Mouse (Mus musculus) stomach, embryonic 16.5 days (tissue): Measurements from ENCODE around the gene Clasrp. TPM values are rescaled to one million over a fixed set of nuclear protein-coding genes. Genes with fewer than 3 reads are reported as not detected.

Source experiments
- ATAC-seq: fragments of 200-750 bp; cut with Nextera tagmentation; 2 replicates; pipeline ENCODE4 v1.8.0; 2017; ENCODE audit warnings: moderate number of reproducible peaks, moderate TSS enrichment; ENCODE audit not compliant: insufficient read depth, low FRiP score
- H3K27ac ChIP-seq: fragments of 300-500 bp; sonication (generic); 2 replicates; pipeline ENCODE4 v1.5.1; 2014; ENCODE audit warnings: low read length
- H3K27me3 ChIP-seq: fragments of 300-500 bp; sonication (generic); 2 replicates; pipeline ENCODE4 v1.6.1; 2014; ENCODE audit warnings: low read length, control low read depth, mixed read lengths; ENCODE audit not compliant: control insufficient read depth, insufficient read depth
- H3K36me3 ChIP-seq: fragments of 300-500 bp; sonication (generic); 2 replicates; pipeline ENCODE4 v1.6.1; 2014; ENCODE audit warnings: low read length; ENCODE audit not compliant: control insufficient read depth, insufficient read depth
- H3K4me1 ChIP-seq: fragments of 300-500 bp; sonication (generic); 2 replicates; pipeline ENCODE4 v1.6.1; 2014; ENCODE audit warnings: low read length, control low read depth, mixed read lengths; ENCODE audit not compliant: control insufficient read depth, insufficient read depth
- H3K4me2 ChIP-seq: fragments of 300-500 bp; sonication (generic); 2 replicates; pipeline ENCODE4 v1.6.1; 2014; ENCODE audit warnings: low read depth, low read length, mixed read lengths
- H3K4me3 ChIP-seq: fragments of 300-500 bp; sonication (generic); replicated peaks from 2 replicates; pipeline ENCODE4 v1.5.1; 2014; ENCODE audit warnings: mild to moderate bottlenecking, low read length
- H3K9ac ChIP-seq: fragments of 300-500 bp; sonication (generic); 2 replicates; pipeline ENCODE4 v1.6.1; 2014; ENCODE audit warnings: low read length
- H3K9me3 ChIP-seq: fragments of 300-500 bp; sonication (generic); replicated peaks from 2 replicates; pipeline ENCODE4 v1.6.1; 2016; ENCODE audit warnings: low read length, control low read depth; ENCODE audit not compliant: control insufficient read depth
- WGBS: fragments of 180-500 bp; shearing (Covaris S2); extraction: QIAGEN DNeasy Blood & Tissue Kit; methylation state at CpG from one replicate; pipeline ENCODE4 v1.1.7; 2014; 5-methylcytosine and 5-hydroxymethylcytosine counted together
- polyA plus RNA-seq: library from polyadenylated mRNA; unstranded; fragments of >200 nt; fragmentation: Nextera tagmentation; extraction: Ambion mirVana; gene quantifications from 2 replicates; pipeline ENCODE4 v1.2.1, GENCODE M21; 2015

Clasrp gene
- polyA plus RNA-seq, 1 experiment from 2014 or later = 35.2 TPM

DNA sequence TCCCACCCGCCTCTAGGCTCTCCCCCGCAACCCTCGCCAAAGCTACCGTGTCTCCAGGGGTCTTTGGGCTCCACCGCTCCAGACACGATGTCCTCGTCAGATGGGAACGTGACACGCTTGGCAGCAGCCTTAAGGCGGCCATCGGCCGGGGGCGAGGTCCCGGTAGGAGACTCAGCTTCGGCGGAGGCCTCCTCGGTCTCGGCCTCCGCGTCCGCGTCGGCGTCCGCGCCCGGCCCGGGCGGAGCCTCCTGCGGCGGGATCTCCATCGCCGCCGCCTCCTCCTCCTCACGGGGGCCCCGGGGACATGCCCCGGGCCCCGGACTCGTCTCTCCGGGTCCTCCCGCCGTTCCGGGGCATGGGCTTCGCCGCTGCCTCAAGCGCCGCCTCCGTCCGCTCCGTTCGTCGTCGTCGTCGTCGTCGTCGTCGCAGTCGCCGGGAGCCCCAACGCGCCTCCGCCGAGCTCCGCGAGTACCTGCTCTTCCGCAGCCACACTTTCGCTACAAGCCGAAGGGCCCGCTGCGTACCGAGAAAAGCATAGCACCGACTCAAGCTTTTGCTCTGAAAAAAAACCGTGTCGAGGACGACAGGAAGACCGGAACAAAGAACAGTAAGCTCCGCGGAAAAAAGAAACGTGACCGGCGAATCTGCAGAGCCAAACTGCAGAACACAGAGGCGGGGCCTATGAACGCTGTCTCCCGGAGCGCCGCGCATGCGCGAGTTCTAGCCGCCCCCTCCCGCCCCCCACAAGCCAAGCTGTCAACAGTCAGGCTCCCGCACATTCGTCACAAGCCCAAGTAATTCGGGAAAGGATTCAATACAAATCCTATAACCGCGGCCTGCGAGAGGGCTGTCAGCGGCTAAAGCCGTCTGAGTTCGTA lies 42.3 kb downstream of the Clasrp start:
- Histone ChIP-seq H3K4me2 (peak overlapping the region; percentile 98), H3K27ac (peak overlapping the region; percentile 95), H3K4me3 (peak overlapping the region; percentile 99), H3K9ac (peak overlapping the region; percentile 97), H3K9me3 (no peaks in the 10 kb centered on the region), H3K4me1 (peaks cover 46% of the 10 kb centered on the region), H3K27me3 (no peaks in the 10 kb centered on the region), H3K36me3 (peaks cover 15% of the 10 kb centered on the region)
- under 1% methylated on average over 100 of the region's 102 CpGs for WGBS
- peak; percentile 92 for ATAC-seq

DNA sequence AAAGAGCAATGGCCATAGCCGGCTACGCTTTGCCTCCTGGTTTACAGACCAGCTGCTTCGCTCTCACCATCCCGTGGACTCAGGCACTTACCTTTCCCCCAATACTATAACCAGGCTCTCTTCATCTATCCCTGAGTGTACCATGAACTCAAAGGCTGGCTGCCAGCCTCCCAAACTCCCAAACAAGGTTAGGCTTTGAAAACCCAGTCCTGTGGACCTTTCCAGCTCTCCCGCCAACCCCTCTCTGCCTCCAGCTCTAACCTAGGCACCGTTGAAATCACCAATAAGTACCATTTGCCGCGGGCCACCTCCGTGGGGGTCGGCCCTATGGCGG lies 42.9 kb downstream of the Clasrp start:
- WGBS = under 1% methylated on average over 11 of the region's 11 CpGs
- H3K9me3 ChIP-seq = no peaks in the 10 kb centered on the region
- H3K4me2 ChIP-seq = peak overlapping the region; percentile 98
- H3K4me3 ChIP-seq = peak overlapping the region; percentile 99
- peaks cover 15% of the 10 kb centered on the region for H3K36me3 ChIP-seq
- H3K27ac ChIP-seq = peak overlapping the region; percentile 95
- ATAC-seq = no peak
- no peaks in the 10 kb centered on the region for H3K27me3 ChIP-seq
- H3K4me1 ChIP-seq = peaks cover 46% of the 10 kb centered on the region
- peak overlapping the region; percentile 97 for H3K9ac ChIP-seq

DNA sequence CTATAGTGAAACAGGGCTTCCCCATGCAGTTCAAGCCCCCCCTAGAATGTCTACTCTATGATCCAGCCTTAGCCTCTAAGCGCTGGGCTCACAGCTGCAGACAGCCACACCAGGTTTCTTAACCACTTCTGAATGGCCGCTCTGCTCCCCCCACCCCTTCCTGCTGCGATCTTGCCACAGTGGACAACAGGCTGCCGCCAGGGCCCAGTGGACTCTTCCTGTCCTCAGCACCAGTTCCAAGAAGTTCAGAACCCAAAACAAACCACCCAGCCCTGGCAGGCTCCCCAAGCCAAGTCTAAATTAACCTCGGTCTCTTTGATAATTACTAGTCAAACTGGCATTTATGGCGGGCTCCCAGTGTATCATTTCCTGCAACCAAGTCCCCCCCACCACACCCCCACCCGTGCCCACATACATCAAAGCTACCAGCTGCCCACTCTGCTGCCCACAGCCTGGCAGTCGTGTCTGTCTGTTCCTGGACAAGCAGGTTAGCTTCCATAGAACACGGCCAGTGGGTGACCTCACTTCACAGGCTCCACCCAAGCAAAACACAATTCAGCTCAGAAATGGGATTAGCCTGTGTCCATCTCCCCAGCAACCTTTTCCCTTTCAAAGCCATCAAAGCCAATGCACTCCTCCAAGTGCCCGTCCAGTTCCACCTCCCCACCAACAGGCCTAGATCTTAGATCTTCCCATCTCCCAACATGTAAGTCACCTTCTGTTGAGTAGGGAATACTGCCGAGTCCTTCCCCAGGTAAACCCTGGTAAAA lies 43.6 kb downstream of the Clasrp start:
- H3K9ac ChIP-seq = peak overlapping the region; percentile 97
- H3K27ac ChIP-seq = peak overlapping the region; percentile 95
- WGBS = 15% methylated on average over 11 of the region's 11 CpGs
- H3K4me2 ChIP-seq = peak overlapping the region; percentile 98
- H3K36me3 ChIP-seq = peaks cover 15% of the 10 kb centered on the region
- H3K9me3 ChIP-seq = no peaks in the 10 kb centered on the region
- ATAC-seq = no peak
- no peaks in the 10 kb centered on the region for H3K27me3 ChIP-seq
- H3K4me3 ChIP-seq = peak overlapping the region; percentile 99
- peaks cover 46% of the 10 kb centered on the region for H3K4me1 ChIP-seq

DNA sequence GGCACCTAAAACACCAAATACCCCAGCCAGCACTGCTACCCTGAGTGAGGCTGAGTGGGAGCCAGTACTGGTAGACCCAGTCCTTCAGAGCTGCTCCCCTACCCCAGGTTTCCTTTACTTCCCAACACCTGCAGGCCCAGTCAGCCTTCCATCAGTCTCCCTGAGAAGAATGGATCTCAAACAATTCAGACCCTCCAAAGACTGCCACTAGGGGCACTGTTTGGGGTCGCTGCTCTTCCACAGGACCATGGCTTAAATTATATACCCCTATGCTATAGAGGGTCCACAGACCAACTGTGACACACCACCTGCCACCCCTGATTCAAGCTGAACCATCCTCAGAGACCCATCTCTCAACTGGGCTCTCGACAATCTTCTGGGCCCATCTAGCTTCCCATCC lies 45.3 kb downstream of the Clasrp start:
- no peaks in the 10 kb centered on the region for H3K36me3 ChIP-seq
- H3K27me3 ChIP-seq = no peaks in the 10 kb centered on the region
- H3K9ac ChIP-seq = no peak overlapping the region
- peaks cover 50% of the 10 kb centered on the region for H3K4me1 ChIP-seq
- no peaks in the 10 kb centered on the region for H3K9me3 ChIP-seq
- no peak overlapping the region for H3K4me3 ChIP-seq
- ATAC-seq = no peak
- 46% methylated on average over 2 of the region's 2 CpGs for WGBS
- H3K27ac ChIP-seq = peak overlapping the region; percentile 28; the same call in 1 of the 2 replicates
- no peak overlapping the region for H3K4me2 ChIP-seq

DNA sequence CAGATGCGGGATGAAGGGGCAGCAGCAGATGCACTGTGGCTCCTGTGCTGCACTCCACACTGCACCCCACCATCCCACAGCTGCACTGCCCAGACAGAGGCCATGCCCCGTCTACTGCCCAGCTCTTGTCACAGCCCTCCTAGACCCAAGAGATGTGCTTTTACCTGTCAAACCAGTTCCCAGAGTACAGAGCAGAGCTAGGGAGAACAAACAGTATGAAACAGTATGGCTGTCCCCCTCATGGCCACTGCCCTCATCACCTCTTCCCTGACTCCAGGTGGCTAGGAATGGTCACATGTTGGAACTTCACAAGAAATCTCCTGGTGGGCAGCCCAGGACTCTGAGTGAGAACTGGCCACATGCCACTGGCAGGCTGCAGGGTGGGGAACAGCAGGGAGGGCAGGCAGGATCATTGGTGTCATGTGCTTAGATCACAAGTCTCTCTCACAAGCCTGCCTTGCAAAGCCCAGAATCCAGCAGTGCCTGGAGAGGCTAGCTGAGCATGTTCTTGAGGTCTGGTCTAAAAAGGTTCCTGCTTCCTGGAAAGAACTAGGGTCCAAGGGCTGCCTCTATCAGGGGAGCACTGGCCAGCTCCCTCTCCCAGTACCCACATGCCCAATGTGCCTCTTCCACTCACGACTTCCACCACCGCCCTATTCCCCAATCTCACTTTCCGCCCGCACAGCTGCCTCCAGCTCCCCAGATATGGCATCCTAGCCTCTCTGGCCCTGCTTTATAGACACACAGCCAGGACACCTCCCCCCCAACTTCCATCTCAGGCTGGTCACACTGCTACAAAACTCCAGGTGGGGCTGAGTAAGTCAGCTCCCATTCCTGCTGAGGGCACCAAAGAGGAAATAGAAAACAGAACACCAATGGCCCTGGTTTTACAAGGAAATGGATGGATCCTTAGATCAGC lies 46.0 kb downstream of the Clasrp start:
- Histone ChIP-seq H3K4me2 (no peak overlapping the region), H3K4me3 (no peak overlapping the region), H3K9me3 (no peaks in the 10 kb centered on the region), H3K36me3 (no peaks in the 10 kb centered on the region), H3K27me3 (no peaks in the 10 kb centered on the region), H3K27ac (peak overlapping the region; percentile 28), H3K9ac (peak overlapping the region; percentile 43; the same call in 1 of the 2 replicates), H3K4me1 (peaks cover 44% of the 10 kb centered on the region)
- ATAC-seq = no peak
- WGBS = 80% methylated on average over 6 of the region's 6 CpGs

DNA sequence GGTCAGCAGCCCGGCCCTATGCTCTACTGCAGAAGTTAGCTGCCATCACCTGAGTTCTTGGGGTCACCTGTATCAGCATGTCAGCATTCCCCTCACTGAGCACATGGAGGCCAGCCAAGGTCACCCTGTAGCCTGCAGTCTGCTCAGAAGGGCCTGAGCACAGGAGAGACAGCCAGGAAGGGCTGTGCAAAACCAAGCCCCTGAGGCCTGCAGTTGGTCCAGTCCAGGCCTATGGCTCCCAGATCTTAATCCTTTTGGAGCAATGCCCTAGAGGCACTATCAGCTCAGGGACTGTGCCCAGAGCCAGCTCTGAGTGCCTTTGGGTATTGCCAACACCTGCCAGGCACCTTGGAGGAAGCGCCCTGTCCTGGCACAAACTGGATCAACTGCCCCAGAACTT lies 47.2 kb downstream of the Clasrp start:
- Histone ChIP-seq H3K4me1 (peaks cover 48% of the 10 kb centered on the region), H3K4me3 (no peak overlapping the region), H3K9ac (no peak overlapping the region), H3K36me3 (no peaks in the 10 kb centered on the region), H3K4me2 (no peak overlapping the region), H3K27me3 (no peaks in the 10 kb centered on the region), H3K27ac (no peak overlapping the region), H3K9me3 (no peaks in the 10 kb centered on the region)
- 77% methylated on average over 2 of the region's 2 CpGs for WGBS
- ATAC-seq = no peak

DNA sequence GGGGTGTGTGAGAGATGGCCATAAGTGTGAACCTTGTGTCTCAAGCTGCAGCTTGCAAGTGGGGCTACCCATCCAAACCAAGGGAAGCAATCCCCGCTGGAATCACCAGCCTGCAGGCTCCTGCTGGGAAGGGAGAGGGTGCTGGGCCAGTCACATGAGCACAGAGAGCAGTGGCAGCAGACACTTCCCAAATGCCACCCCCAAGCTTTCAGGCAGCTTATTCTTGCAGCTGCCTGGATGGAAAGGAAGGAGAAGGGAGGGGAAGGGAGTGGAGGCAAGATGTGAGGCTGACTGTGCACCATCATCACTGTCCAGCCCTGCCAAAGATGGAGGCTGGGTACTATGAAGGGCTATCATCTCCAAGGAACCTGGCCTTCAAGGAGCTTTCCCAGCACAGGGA lies 50.1 kb downstream of the Clasrp start:
- no peaks in the 10 kb centered on the region for H3K27me3 ChIP-seq
- H3K4me1 ChIP-seq = peaks cover 26% of the 10 kb centered on the region
- no peak overlapping the region for H3K4me2 ChIP-seq
- no peak for ATAC-seq
- H3K4me3 ChIP-seq = no peak overlapping the region
- no peaks in the 10 kb centered on the region for H3K36me3 ChIP-seq
- no peak overlapping the region for H3K27ac ChIP-seq
- WGBS = 67% methylated on average over 1 of the region's 1 CpGs
- H3K9ac ChIP-seq = no peak overlapping the region
- H3K9me3 ChIP-seq = no peaks in the 10 kb centered on the region

DNA sequence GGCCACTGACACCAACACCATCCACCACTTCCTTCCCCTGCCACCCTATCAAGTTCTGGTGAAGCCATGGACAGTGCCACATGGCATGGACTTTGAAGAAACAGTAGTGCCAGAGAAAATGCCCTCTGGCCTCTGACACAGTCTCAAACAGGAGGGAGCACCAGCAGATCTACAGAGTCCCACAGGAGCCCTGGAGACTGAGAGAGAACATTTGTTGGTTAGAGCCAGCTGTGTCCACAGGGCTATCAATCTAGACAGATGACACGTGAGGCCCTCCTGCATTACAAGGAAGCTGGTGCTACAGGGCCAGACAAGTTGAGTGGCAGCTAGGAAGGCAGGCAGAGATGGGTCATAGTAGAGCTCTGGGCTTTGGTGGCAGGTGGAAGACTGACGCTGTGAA lies 51.8 kb downstream of the Clasrp start:
- peaks cover 22% of the 10 kb centered on the region for H3K4me1 ChIP-seq
- H3K4me2 ChIP-seq = no peak overlapping the region
- ATAC-seq = peak; percentile 82
- WGBS = 36% methylated on average over 2 of the region's 2 CpGs
- no peaks in the 10 kb centered on the region for H3K36me3 ChIP-seq
- H3K4me3 ChIP-seq = no peak overlapping the region
- H3K27ac ChIP-seq = 0 out of 2 replicates have a peak overlapping the region, but pooled peaks have one; percentile 8
- H3K9me3 ChIP-seq = no peaks in the 10 kb centered on the region
- no peaks in the 10 kb centered on the region for H3K27me3 ChIP-seq
- no peak overlapping the region for H3K9ac ChIP-seq
